ENCODE assay signal across 26 mouse cellular contexts in the genomic region with DNA sequence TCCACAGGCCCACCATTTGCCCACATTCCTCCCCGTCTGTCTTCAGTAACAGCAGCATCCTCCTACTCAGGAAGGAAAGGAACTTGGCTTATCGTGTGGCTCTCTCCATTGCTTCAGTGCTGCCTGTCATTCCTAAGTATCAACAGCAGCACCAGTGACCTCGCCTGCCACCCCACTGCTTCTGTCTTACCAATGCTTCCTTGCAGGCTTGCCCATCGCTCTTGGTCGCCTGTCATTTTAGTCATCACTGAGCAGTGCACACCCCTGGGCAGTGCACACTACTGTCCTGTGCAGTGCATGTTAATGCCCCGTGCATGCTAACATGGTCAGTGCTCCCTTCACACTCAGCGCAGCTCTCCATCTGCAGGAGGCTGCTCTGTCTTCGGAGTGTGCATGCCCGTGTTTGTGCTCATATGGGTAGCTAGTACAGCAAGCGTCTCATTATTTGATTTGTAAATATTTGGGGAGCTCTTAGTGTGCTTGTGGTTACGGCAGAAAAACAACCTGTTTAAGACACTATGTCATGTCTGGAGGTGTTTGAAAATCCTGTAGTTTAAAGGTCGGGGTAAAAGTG. TPM values are rescaled to one million over a fixed set of nuclear protein-coding genes. Genes with fewer than 3 reads are reported as not detected.
DNase-seq lines count a peak whose midpoint lies in the region; ATAC-seq and TF ChIP-seq lines count a peak whose summit lies in the region.
"Had no signal": no experiment of that assay in that cellular context is flagged by ENCODE, and none has a peak within 500 bp of the region (broad histone marks: within the 10 kb centered on the region; RNA-seq: fewer than 3 reads in every experiment).

No protein-coding gene starts in this region.

- no peak overlapping the region for H3K27ac ChIP-seq in hindbrain, embryonic 13.5 days
- no peak overlapping the region for H3K27ac ChIP-seq in hindbrain, embryonic 12.5 days
- peak overlapping the region; percentile 43 for H3K27ac ChIP-seq in lung, postnatal 0 days (ENCODE audit: low read length)
- no peak overlapping the region for H3K27ac ChIP-seq in stomach, postnatal 0 days (replicated peaks)
- H3K27ac ChIP-seq: forebrain, embryonic 15.5 days; gastrocnemius, adult 2 months; hindbrain, postnatal 0 days; macrophage; midbrain, embryonic 13.5 days; neural tube, embryonic 15.5 days had no signal

- 79% methylated on average over 12 of the region's 12 CpGs for WGBS in hindbrain, embryonic 13.5 days
- 75% methylated on average over 12 of the region's 12 CpGs for WGBS in hindbrain, embryonic 12.5 days
- 44% methylated on average over 12 of the region's 12 CpGs for WGBS in lung, postnatal 0 days
- WGBS in stomach, postnatal 0 days, result 48% methylated on average over 12 of the region's 12 CpGs

- no peak overlapping the region for H3K9ac ChIP-seq in hindbrain, embryonic 13.5 days
- H3K9ac ChIP-seq in hindbrain, embryonic 12.5 days, result no peak overlapping the region
- H3K9ac ChIP-seq in lung, postnatal 0 days (replicated peaks; ENCODE audit: low read depth), result no peak overlapping the region
- H3K9ac ChIP-seq in stomach, postnatal 0 days (ENCODE audit: low read length), result no peak overlapping the region
- H3K9ac ChIP-seq: forebrain, embryonic 15.5 days; midbrain, embryonic 13.5 days; neural tube, embryonic 15.5 days had no signal

- H3K9me3 ChIP-seq in hindbrain, embryonic 13.5 days, result no peaks in the 10 kb centered on the region
- H3K9me3 ChIP-seq in hindbrain, embryonic 12.5 days (replicated peaks), result no peaks in the 10 kb centered on the region
- no peaks in the 10 kb centered on the region for H3K9me3 ChIP-seq in lung, postnatal 0 days (ENCODE audit: low read length)
- H3K9me3 ChIP-seq in stomach, postnatal 0 days (ENCODE audit: control insufficient read depth, low read length), result no peaks in the 10 kb centered on the region
- H3K9me3 ChIP-seq: forebrain, embryonic 15.5 days; midbrain, embryonic 13.5 days; neural tube, embryonic 15.5 days had no signal

- no peaks in the 10 kb centered on the region for H3K27me3 ChIP-seq in hindbrain, embryonic 13.5 days
- no peaks in the 10 kb centered on the region for H3K27me3 ChIP-seq in hindbrain, embryonic 12.5 days
- no peaks in the 10 kb centered on the region for H3K27me3 ChIP-seq in lung, postnatal 0 days (replicated peaks; ENCODE audit: insufficient read depth, low read length)
- no peaks in the 10 kb centered on the region for H3K27me3 ChIP-seq in stomach, postnatal 0 days (ENCODE audit: control insufficient read depth, insufficient read depth, low read length)
- H3K27me3 ChIP-seq: forebrain, embryonic 15.5 days; midbrain, embryonic 13.5 days; neural tube, embryonic 15.5 days had no signal

- H3K4me3 ChIP-seq in hindbrain, embryonic 13.5 days, result no peak overlapping the region
- no peak overlapping the region for H3K4me3 ChIP-seq in hindbrain, embryonic 12.5 days
- H3K4me3 ChIP-seq in lung, postnatal 0 days (ENCODE audit: low read depth, low read length), result no peak overlapping the region
- no peak overlapping the region for H3K4me3 ChIP-seq in stomach, postnatal 0 days (ENCODE audit: low read depth, low read length)
- H3K4me3 ChIP-seq: erythroblast, embryonic 14.5 days; forebrain, embryonic 15.5 days; gastrocnemius, adult 2 months; midbrain, embryonic 13.5 days; neural tube, embryonic 15.5 days had no signal

- no peak overlapping the region for H3K4me2 ChIP-seq in hindbrain, embryonic 13.5 days
- H3K4me2 ChIP-seq in hindbrain, embryonic 12.5 days (replicated peaks), result no peak overlapping the region
- no peak overlapping the region for H3K4me2 ChIP-seq in lung, postnatal 0 days (replicated peaks; ENCODE audit: low read depth, low read length)
- H3K4me2 ChIP-seq in stomach, postnatal 0 days (replicated peaks; ENCODE audit: low read depth), result no peak overlapping the region
- H3K4me2 ChIP-seq: forebrain, embryonic 15.5 days; midbrain, embryonic 13.5 days; neural tube, embryonic 15.5 days had no signal

- DNase-seq in heart, adult 11 months, result peak; percentile 76
- no peak for DNase-seq in heart, postnatal 10 days
- peak; percentile 49 for DNase-seq in lung, postnatal 0 days (ENCODE audit: low spot score)
- no peak for DNase-seq in lung, postnatal 25 days (ENCODE audit: low spot score)
- no peak for DNase-seq in stomach, postnatal 0 days (ENCODE audit: low spot score)
- DNase-seq in adipocyte (ENCODE audit: low spot score), result no peak
- DNase-seq: adrenal gland, adult 8-10 months; cerebellum, postnatal 10 days; gastrocnemius, adult 2 months; kidney, adult 11 months; kidney, postnatal 10 days; right cerebral cortex, postnatal 4 days; thymus, adult 18-20 months had no signal

- peak; percentile 55 for TF ChIP-seq EP300 in lung, postnatal 0 days (IDR thresholded peaks at IDR 0.05)
- no peak for TF ChIP-seq EP300 in stomach, postnatal 0 days (optimal IDR thresholded peaks at IDR 0.05)

- H3K36me3 ChIP-seq in hindbrain, embryonic 13.5 days, result no peaks in the 10 kb centered on the region
- no peaks in the 10 kb centered on the region for H3K36me3 ChIP-seq in hindbrain, embryonic 12.5 days
- H3K36me3 ChIP-seq in lung, postnatal 0 days (ENCODE audit: insufficient read depth, low read length), result no peaks in the 10 kb centered on the region
- H3K36me3 ChIP-seq in stomach, postnatal 0 days (ENCODE audit: control insufficient read depth, insufficient read depth, low read length), result no peaks in the 10 kb centered on the region
- H3K36me3 ChIP-seq: forebrain, embryonic 15.5 days; midbrain, embryonic 13.5 days; neural tube, embryonic 15.5 days had no signal

- H3K4me1 ChIP-seq in hindbrain, embryonic 13.5 days (replicated peaks), result no peaks in the 10 kb centered on the region
- H3K4me1 ChIP-seq in hindbrain, embryonic 12.5 days, result peaks cover 2% of the 10 kb centered on the region; the same call in 1 of the 2 replicates
- H3K4me1 ChIP-seq in lung, postnatal 0 days (ENCODE audit: insufficient read depth, low read depth, low read length), result no peaks in the 10 kb centered on the region
- 0 out of 2 replicates have a peak, but pooled peaks cover under 1% of the 10 kb centered on the region for H3K4me1 ChIP-seq in stomach, postnatal 0 days (replicated peaks; ENCODE audit: control insufficient read depth, insufficient read depth)
- H3K4me1 ChIP-seq: forebrain, embryonic 15.5 days; midbrain, embryonic 13.5 days had no signal

- TF ChIP-seq CTCF in lung, postnatal 0 days (IDR thresholded peaks at IDR 0.05), result no peak
- no peak for TF ChIP-seq CTCF in stomach, postnatal 0 days (IDR thresholded peaks at IDR 0.05; ENCODE audit: low read depth)

- 0 out of 2 replicates have a peak, but pooled peaks have one; percentile 13 for ATAC-seq in hindbrain, embryonic 13.5 days (ENCODE audit: low FRiP score)
- ATAC-seq in hindbrain, embryonic 12.5 days (ENCODE audit: low FRiP score), result no peak
- peak; percentile 47 for ATAC-seq in lung, postnatal 0 days
- peak; percentile 60 for ATAC-seq in stomach, postnatal 0 days (ENCODE audit: low FRiP score, low TSS enrichment)
- ATAC-seq: forebrain, embryonic 15.5 days; hindbrain, postnatal 0 days; midbrain, embryonic 13.5 days had no signal

- intact Hi-C loops in heart, postnatal 10 days (cut with DNase I), result no loop called here

RNA-seq across cellular contexts. Expression of a gene that starts 12.3 kb away (rescaled TPM):
- not detected for total RNA-seq in heart, postnatal 10 days (2021)
- not detected in 2 replicates for polyA plus RNA-seq in hindbrain, embryonic 13.5 days (2015; fragmentation: Nextera tagmentation; extraction: Ambion mirVana)
- 0.10 and 0.13 TPM in 2 replicates for polyA plus RNA-seq in hindbrain, embryonic 12.5 days (2016; fragmentation: Nextera tagmentation; extraction: Ambion mirVana)
- 0.13 and 0.17 TPM in 2 replicates for polyA plus RNA-seq in lung, postnatal 0 days (2015; fragmentation: Nextera tagmentation; extraction: Ambion mirVana)
- 0.11 TPM in 1 of 2 replicates, not detected in the other for polyA plus RNA-seq in stomach, postnatal 0 days (2015; fragmentation: Nextera tagmentation; extraction: Ambion mirVana)
- total RNA-seq: adrenal gland, adult 8-10 months; gastrocnemius, adult 2 months; heart, adult 8-10 months; hindbrain, postnatal 0 days; layer of hippocampus, adult 8-10 months; left cerebral cortex, adult 18-20 months had no signal
- polyA plus RNA-seq: erythroblast, embryonic 14.5 days; forebrain, embryonic 15.5 days; hindbrain, postnatal 0 days; limb, embryonic 11.5 days; macrophage; neural tube, embryonic 15.5 days; urinary bladder, adult 2 months had no signal

Comparison
In these comparisons a context has a peak if more than half of its experiments do, and no peak if none do; other contexts are left out.
1. DNase-seq: peak in heart, adult 11 months (single experiment) and lung, postnatal 0 days (single experiment); none in heart, postnatal 10 days (0 of 2), lung, postnatal 25 days (single experiment), stomach, postnatal 0 days (single experiment) and adipocyte (single experiment).